Mouse (Mus musculus) ES-E14 (cell line): ENCODE measurements around the gene Vhl. TPM values are rescaled to one million over a fixed set of nuclear protein-coding genes. Genes with fewer than 3 reads are reported as not detected.

Experiments used
- DNase-seq: peaks from one replicate; pipeline ENCODE4 v3.0.0-alpha.2; 2013; ENCODE audit warnings: low read depth, low spot score
- H3K27ac ChIP-seq: 2 replicates; pipeline ENCODE4 v1.5.1; 2012; ENCODE audit warnings: low read depth, mild to moderate bottlenecking, low read length, moderate library complexity, mixed read lengths; ENCODE audit not compliant: poor library complexity, insufficient read depth, severe bottlenecking
- H3K36me3 ChIP-seq: 2 replicates; pipeline ENCODE4 v1.6.1; 2012; ENCODE audit warnings: mild to moderate bottlenecking, low read length, moderate library complexity, mixed read lengths; ENCODE audit not compliant: control insufficient read depth, poor library complexity, insufficient read depth, severe bottlenecking
- H3K4me1 ChIP-seq, 2 experiments: fragments of 150-350 bp in 1 of 2; sonication (generic) in 1 of 2; 2 replicates each; pipeline ENCODE4 v1.6.1; 2012; ENCODE audit warnings: low read length in 2 of 2, mild to moderate bottlenecking in 1 of 2, mixed read lengths in 1 of 2; ENCODE audit not compliant: control insufficient read depth in 2 of 2, insufficient read depth in 2 of 2, poor library complexity in 1 of 2
- H3K4me3 ChIP-seq, 2 experiments: fragments of 150-350 bp in 1 of 2; sonication (generic) in 1 of 2; 2 replicates each; pipeline ENCODE4 v1.5.1; 2012; ENCODE audit warnings: low read length in 2 of 2, low read depth in 1 of 2, mild to moderate bottlenecking in 1 of 2, mixed read lengths in 1 of 2; ENCODE audit not compliant: insufficient read depth in 1 of 2, poor library complexity in 1 of 2, severe bottlenecking in 1 of 2
- H3K9ac ChIP-seq: 2 replicates; pipeline ENCODE4 v1.6.1; 2012; ENCODE audit warnings: low read depth, mild to moderate bottlenecking, low read length, mixed read lengths; ENCODE audit not compliant: poor library complexity, insufficient read depth, severe bottlenecking
- H3K9me3 ChIP-seq: fragments of 150-350 bp; sonication (generic); 2 replicates; pipeline ENCODE4 v1.6.1; 2012; ENCODE audit warnings: low read depth, mild to moderate bottlenecking, low read length; ENCODE audit not compliant: control insufficient read depth, insufficient read depth
- CHD2 ChIP-seq: IDR thresholded peaks from 2 replicates; pipeline ENCODE4 v1.6.1; 2014; ENCODE audit warnings: mild to moderate bottlenecking, low read depth, low read length, inconsistent platforms
- HCFC1 ChIP-seq: IDR thresholded peaks from 2 replicates; pipeline ENCODE4 v1.6.1; 2012; ENCODE audit warnings: low read length, inconsistent platforms, borderline replicate concordance; ENCODE audit not compliant: insufficient read depth
- MAFK ChIP-seq: IDR thresholded peaks from 2 replicates; pipeline ENCODE4 v1.6.1; 2014; ENCODE audit warnings: mild to moderate bottlenecking, low read depth, low read length, inconsistent platforms; ENCODE audit not compliant: insufficient read depth
- ZC3H11A ChIP-seq: IDR thresholded peaks from 2 replicates; pipeline ENCODE4 v1.6.1; 2012; ENCODE audit warnings: low read depth, mild to moderate bottlenecking, inconsistent platforms, low read length, borderline replicate concordance
- ZNF384 ChIP-seq: IDR thresholded peaks from 2 replicates; pipeline ENCODE4 v1.6.1; 2012; ENCODE audit warnings: low read depth, low read length, inconsistent platforms
- in situ Hi-C, 2 experiments: fragments of 600-800 bp; cut with MboI; formaldehyde crosslinking; loops; one replicate each; pipeline ENCODE4 v1.15.1; 2025; ENCODE audit warnings: low sequenced_read_pairs in 2 of 2, inconsistent platforms in 1 of 2; ENCODE audit not compliant: unreplicated experiment in 2 of 2
- total RNA-seq: library from RNA; depleted of rRNA; stranded (reverse); fragments of 300-350 nt; gene quantifications from 2 replicates; pipeline ENCODE4 v1.2.3, GENCODE M21; 2012

Gene Vhl
- total RNA-seq, 1 experiment: 13.9 TPM

- Histone ChIP-seq H3K9ac (no peak overlapping the region), H3K36me3 (no peaks in the 10 kb centered on the region), H3K4me1 (peaks cover 1 to 20% of the 10 kb centered on the region in 2 experiments; a peak in 2 of 4 replicates), H3K9me3 (no peaks in the 10 kb centered on the region), H3K27ac (no peak overlapping the region), H3K4me3 (no peak overlapping the region)
- in situ Hi-C loops: no loop called here
- DNase-seq: no peak
- TF ChIP-seq HCFC1: no peak
- TF ChIP-seq MAFK: no peak
- TF ChIP-seq CHD2: no peak
- TF ChIP-seq ZC3H11A: no peak
- no peak for TF ChIP-seq ZNF384
These were observed 29.8 kb downstream of the Vhl start for GRCm38 (mm10) chr6:113653551-113653950.

- Histone ChIP-seq H3K4me3 (no peak overlapping the region), H3K36me3 (no peaks in the 10 kb centered on the region), H3K27ac (no peak overlapping the region), H3K9me3 (no peaks in the 10 kb centered on the region), H3K4me1 (peaks cover 1 to 21% of the 10 kb centered on the region in 2 experiments; a peak in 2 of 4 replicates), H3K9ac (no peak overlapping the region)
- in situ Hi-C loops: no loop called here
- DNase-seq: no peak
- TF ChIP-seq ZNF384 (no peak), MAFK (no peak), HCFC1 (no peak), ZC3H11A (no peak), CHD2 (no peak)
These were observed 30.3 kb downstream of the Vhl start for GRCm38 (mm10) chr6:113654102-113654501.

GRCm38 (mm10) chr6:113654753-113655397 is 31.1 kb downstream of the Vhl start:
- DNase-seq: no peak
- Histone ChIP-seq H3K9ac (no peak overlapping the region), H3K9me3 (no peaks in the 10 kb centered on the region), H3K36me3 (no peaks in the 10 kb centered on the region), H3K4me1 (peaks cover 1 to 21% of the 10 kb centered on the region in 2 experiments; a peak in 2 of 4 replicates), H3K4me3 (no peak overlapping the region), H3K27ac (no peak overlapping the region)
- TF ChIP-seq MAFK (no peak), ZC3H11A (no peak), HCFC1 (no peak), CHD2 (no peak), ZNF384 (no peak)
- in situ Hi-C loops: no loop called here

GRCm38 (mm10) chr6:113655475-113655874 is 31.7 kb downstream of the Vhl start:
- no peak overlapping the region for H3K4me3 ChIP-seq
- TF ChIP-seq ZC3H11A (no peak), ZNF384 (no peak), HCFC1 (no peak), MAFK (no peak), CHD2 (no peak)
- in situ Hi-C loops: no loop called here
- H3K36me3 ChIP-seq: no peaks in the 10 kb centered on the region
- DNase-seq: no peak
- H3K27ac ChIP-seq: no peak overlapping the region
- H3K9ac ChIP-seq: no peak overlapping the region
- no peaks in the 10 kb centered on the region for H3K9me3 ChIP-seq
- H3K4me1 ChIP-seq: peaks cover 1 to 18% of the 10 kb centered on the region in 2 experiments; a peak in 2 of 4 replicates
